Mouse (Mus musculus) embryonic facial prominence, embryonic 14.5 days (tissue): ENCODE results near the gene Mmp21. TPM values are rescaled to one million over a fixed set of nuclear protein-coding genes. Genes with fewer than 3 reads are reported as not detected.

Experiments
- ATAC-seq: fragments of 200-750 bp; cut with Nextera tagmentation; 2 replicates; pipeline ENCODE4 v1.8.0; 2017; ENCODE audit warnings: low read depth, moderate number of reproducible peaks, moderate TSS enrichment
- DNase-seq: peaks from one replicate; pipeline ENCODE4 v3.0.0-alpha.2; 2015; ENCODE audit warnings: low spot score
- H3K27ac ChIP-seq: fragments of 300-500 bp; sonication (generic); replicated peaks from 2 replicates; pipeline ENCODE4 v1.5.1; 2014; ENCODE audit warnings: low read depth, mild to moderate bottlenecking, low read length, moderate library complexity
- H3K27me3 ChIP-seq: fragments of 300-500 bp; sonication (generic); replicated peaks from 2 replicates; pipeline ENCODE4 v1.6.1; 2014; ENCODE audit warnings: low read length; ENCODE audit not compliant: control insufficient read depth, insufficient read depth
- H3K36me3 ChIP-seq: fragments of 300-500 bp; sonication (generic); 2 replicates; pipeline ENCODE4 v1.6.1; 2014; ENCODE audit warnings: low read length, mixed read lengths; ENCODE audit not compliant: control insufficient read depth, insufficient read depth
- H3K4me1 ChIP-seq: fragments of 300-500 bp; sonication (generic); 2 replicates; pipeline ENCODE4 v1.6.1; 2014; ENCODE audit warnings: antibody characterized with exemption, low read length; ENCODE audit not compliant: control insufficient read depth, insufficient read depth
- H3K4me2 ChIP-seq: fragments of 300-500 bp; sonication (generic); 2 replicates; pipeline ENCODE4 v1.6.1; 2014; ENCODE audit warnings: low read depth, mild to moderate bottlenecking, low read length, moderate library complexity, mixed read lengths
- H3K4me3 ChIP-seq: fragments of 300-500 bp; sonication (generic); 2 replicates; pipeline ENCODE4 v1.5.1; 2014; ENCODE audit warnings: low read depth, mild to moderate bottlenecking, low read length
- H3K9ac ChIP-seq: fragments of 300-500 bp; sonication (generic); 2 replicates; pipeline ENCODE4 v1.6.1; 2014; ENCODE audit warnings: low read depth, mild to moderate bottlenecking, low read length, moderate library complexity, mixed read lengths
- H3K9me3 ChIP-seq: fragments of 300-500 bp; sonication (generic); 2 replicates; pipeline ENCODE4 v1.6.1; 2016; ENCODE audit warnings: low read length; ENCODE audit not compliant: control insufficient read depth
- WGBS: fragments of 180-500 bp; shearing (Covaris S2); extraction: QIAGEN DNeasy Blood & Tissue Kit; methylation state at CpG from one replicate; pipeline ENCODE4 v1.1.7; 2014; 5-methylcytosine and 5-hydroxymethylcytosine counted together
- polyA plus RNA-seq: library from polyadenylated mRNA; unstranded; fragments of >200 nt; fragmentation: Nextera tagmentation; extraction: Ambion mirVana; gene quantifications from 2 replicates; pipeline ENCODE4 v1.2.1, GENCODE M21; 2014

Gene Mmp21
- polyA plus RNA-seq, 1 experiment from 2014 or later: 0.08 TPM

DNA sequence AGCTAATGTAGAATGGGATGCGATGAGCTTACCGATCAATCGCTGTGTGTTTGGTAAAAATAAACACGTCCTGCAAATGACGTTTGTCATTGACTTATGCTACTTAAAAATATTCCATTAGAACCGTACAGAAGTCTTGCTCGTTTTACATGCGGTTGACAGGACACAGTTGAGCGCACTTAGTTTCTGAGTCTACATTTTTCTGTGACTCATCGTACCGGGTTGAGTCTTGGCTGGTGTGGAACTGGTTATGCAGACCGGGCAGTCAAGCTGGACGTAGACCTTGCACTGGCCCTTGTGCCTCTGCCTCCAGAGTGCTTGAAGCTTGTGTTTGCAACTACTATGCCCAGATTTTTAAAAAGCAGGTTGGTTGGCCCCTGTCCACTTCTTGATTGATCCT lies 41.6 kb downstream of the Mmp21 start:
- DNase-seq (no peak), ATAC-seq (no peak)
- Histone ChIP-seq H3K9ac (peak overlapping the region; percentile 91), H3K4me2 (peak overlapping the region; percentile 81), H3K4me3 (peak overlapping the region; percentile 91), H3K27me3 (no peaks in the 10 kb centered on the region), H3K4me1 (peaks cover 13% of the 10 kb centered on the region), H3K36me3 (peaks cover 28% of the 10 kb centered on the region), H3K27ac (no peak overlapping the region), H3K9me3 (no peaks in the 10 kb centered on the region)
- 10% methylated on average over 13 of the region's 13 CpGs for WGBS

DNA sequence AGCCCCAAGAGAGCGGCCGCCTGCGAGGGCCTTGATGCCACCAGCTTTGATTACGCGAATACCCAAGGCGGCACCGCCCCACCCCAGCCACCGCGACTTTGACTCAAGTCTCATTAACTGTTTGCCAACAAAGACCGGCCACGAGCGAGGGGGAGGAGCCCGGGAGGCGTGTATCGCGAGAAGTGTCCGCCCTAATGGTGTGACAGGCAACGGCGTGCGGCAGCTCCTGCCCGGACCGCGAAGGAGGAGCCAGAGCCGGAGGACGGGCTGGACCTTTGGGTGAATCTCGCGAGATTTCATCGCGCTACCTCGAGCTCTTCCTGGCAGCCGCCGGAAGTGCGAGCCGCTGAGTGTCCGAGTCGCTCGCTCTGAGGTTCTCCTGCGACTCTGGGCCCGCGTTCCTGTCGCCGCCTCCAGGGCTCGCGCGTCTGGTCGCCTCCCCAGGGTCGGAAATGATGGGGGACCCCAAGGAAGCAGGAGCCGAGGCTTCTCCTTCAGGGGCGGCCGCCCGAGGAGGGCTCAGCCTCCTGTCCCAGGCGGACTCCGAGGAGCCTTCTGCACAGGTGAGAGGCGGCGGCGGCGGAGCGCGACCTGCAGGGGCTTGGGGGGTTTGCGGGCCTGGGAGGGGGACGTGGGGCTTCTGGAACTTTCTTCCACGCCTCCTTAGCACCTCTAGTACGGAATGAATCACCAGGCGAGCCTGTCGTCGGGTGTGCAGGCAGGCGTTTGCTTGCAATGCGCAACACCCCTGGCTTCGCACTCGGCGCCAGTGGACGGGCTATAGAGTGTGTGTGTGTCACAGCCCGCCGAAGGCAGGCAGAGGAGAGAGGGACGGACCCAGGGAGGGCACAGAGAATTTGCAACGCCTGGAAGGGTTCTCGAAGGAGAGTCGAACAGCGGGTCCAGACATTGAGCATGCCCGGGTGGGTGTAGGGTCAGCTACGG lies 42.2 kb downstream of the Mmp21 start, which contains the start of gene Edrf1:
TSS of gene Edrf1 (plus strand) at position 183 of the 945 bp plus-strand sequence.
- ATAC-seq (peak; percentile 98), DNase-seq (peak; percentile 100)
- H3K4me3 ChIP-seq: peak within 1 kb of the TSS; percentile 91
- no peaks in the 10 kb centered on the region for H3K27me3 ChIP-seq
- H3K4me1 ChIP-seq: peaks cover 13% of the 10 kb centered on the region
- no peaks in the 10 kb centered on the region for H3K9me3 ChIP-seq
- peak within 1 kb of the TSS; percentile 91 for H3K9ac ChIP-seq
- peak within 1 kb of the TSS; percentile 81 for H3K4me2 ChIP-seq
- peak within 1 kb of the TSS; percentile 92 for H3K27ac ChIP-seq
- peaks cover 21% of the 10 kb centered on the region for H3K36me3 ChIP-seq
- under 1% methylated on average over 56 of the region's 81 CpGs for WGBS

DNA sequence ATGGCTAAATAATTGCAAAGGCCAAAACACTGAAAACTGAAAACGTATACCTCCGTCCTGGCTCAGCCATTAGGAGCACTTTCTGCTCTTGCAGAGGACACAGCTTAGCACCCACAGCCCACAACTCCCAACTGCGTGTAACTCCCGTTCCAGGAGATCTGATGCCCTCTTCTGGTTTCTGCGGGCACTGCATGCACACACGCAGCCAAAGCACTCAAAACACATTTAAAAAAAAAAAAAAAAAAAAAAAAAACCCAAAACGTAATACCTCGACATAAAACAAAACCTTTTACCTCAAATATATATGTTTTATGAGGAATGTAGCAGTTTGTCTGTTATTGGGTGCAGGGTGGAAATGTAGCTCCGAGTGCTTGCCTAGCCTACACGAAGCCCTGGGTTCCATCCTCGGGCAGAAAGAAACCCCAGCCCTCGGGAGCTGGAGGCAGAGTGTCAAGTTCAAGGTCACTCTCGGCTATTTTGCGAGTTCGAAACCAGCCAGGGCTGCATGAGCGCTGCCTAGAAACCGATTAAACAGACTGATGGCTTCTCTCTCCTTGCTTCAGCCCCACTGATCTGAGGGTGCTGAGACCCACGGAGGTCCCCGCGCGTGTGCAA lies 43.0 kb downstream of the Mmp21 start:
- peak overlapping the region; percentile 91 for H3K9ac ChIP-seq
- peak overlapping the region; percentile 76 for H3K4me2 ChIP-seq

DNA sequence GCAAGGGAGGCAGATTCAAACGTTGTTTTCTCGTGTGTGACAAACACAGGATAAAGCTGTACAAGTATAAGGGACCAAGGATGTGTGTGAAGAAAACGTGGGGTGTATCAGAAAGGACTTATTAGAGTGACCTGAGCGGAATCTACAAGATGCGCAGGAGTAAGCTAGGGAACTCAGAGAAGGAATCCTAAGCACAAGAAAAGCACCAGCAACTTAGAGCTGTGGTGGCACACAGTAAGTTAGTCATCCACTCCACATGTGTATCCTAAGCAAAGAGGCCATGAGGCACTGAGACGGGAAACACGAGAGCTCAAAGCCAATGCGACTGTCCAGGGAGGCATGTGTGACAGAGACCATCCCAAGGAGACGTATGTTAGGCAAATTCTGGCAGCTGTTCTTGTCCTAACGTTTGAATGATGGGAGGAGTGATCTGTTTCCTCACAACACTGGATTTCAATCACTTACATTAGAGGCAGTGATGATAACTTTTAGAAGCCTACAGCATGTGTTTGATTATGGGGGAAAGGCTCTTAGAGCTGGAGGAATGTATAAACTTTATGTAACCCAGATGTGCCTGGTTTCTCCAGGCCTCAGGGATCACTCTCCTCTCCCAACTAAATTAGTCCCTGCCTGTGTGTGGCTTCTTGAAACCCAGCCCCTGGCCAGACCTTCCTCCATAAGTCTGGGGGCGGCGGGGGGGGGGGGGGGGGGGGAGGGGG lies 44.8 kb downstream of the Mmp21 start:
- H3K27ac ChIP-seq: peak overlapping the region; percentile 46
- no peaks in the 10 kb centered on the region for H3K27me3 ChIP-seq
- 29% methylated on average over 10 of the region's 12 CpGs for WGBS
- H3K9me3 ChIP-seq: no peaks in the 10 kb centered on the region
- H3K4me3 ChIP-seq: no peak overlapping the region
- H3K4me1 ChIP-seq: peaks cover 13% of the 10 kb centered on the region
- H3K36me3 ChIP-seq: no peaks in the 10 kb centered on the region; the same call in 1 of the 2 replicates
- DNase-seq (peak; percentile 94), ATAC-seq (no peak)
- H3K9ac ChIP-seq: no peak overlapping the region
- H3K4me2 ChIP-seq: no peak overlapping the region

More for the DNA sequence above, 43.0 kb downstream of the Mmp21 start:
- H3K36me3 ChIP-seq: peaks cover 14% of the 10 kb centered on the region
- peak overlapping the region; percentile 92 for H3K27ac ChIP-seq
- peaks cover 13% of the 10 kb centered on the region for H3K4me1 ChIP-seq
- H3K9me3 ChIP-seq: no peaks in the 10 kb centered on the region
- no peaks in the 10 kb centered on the region for H3K27me3 ChIP-seq
- peak overlapping the region; percentile 91 for H3K4me3 ChIP-seq
- 2% methylated on average over 21 of the region's 21 CpGs for WGBS
- peak; percentile 89 for DNase-seq
- peak; percentile 12 for ATAC-seq

DNA sequence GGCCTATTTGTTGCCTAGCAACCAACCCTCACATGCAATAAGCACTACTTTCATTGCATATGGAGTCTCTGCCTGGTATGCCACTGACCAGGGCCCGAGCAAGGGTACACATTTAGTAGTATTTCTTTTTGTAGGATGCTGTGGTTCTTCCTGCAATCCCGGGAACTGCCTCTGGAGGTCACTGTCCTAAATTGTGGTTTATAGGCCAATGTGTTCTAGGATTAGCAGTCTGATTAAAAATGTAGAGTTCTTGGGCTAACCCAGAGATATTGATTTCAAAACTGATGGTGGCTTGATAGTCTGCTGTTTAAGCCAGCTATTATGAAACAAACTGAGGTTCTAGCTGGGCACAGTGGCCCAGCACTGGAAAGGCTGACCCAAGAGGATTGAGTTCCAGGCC lies 47.4 kb downstream of the Mmp21 start:
- no peak for DNase-seq

DNA sequence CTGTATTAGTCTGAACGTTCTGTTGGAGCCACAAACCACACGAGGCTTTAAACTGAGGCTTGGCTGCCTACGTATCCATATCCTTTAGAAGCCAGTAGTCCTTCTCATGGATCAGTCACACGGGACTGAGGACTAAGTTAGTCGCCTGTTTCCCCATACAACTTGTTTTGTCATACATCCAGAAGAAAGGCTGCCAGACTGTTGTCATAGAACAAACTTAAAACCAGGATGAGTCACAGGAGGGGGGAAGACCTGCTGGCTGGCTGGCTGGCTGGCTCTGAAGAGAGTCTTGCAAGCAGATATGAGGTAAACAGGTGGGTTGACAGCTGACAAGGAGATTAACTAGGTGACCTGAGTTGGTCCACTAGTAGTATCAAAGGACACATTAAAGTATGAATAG lies 49.0 kb downstream of the Mmp21 start:
- ATAC-seq (no peak), DNase-seq (no peak)
- no peaks in the 10 kb centered on the region for H3K36me3 ChIP-seq
- no peaks in the 10 kb centered on the region for H3K9me3 ChIP-seq
- no peak overlapping the region for H3K27ac ChIP-seq
- H3K4me2 ChIP-seq: no peak overlapping the region
- no peaks in the 10 kb centered on the region for H3K27me3 ChIP-seq
- no peak overlapping the region for H3K9ac ChIP-seq
- no peak overlapping the region for H3K4me3 ChIP-seq
- peaks cover 6% of the 10 kb centered on the region; the same call in 1 of the 2 replicates for H3K4me1 ChIP-seq
- 68% methylated on average over 5 of the region's 5 CpGs for WGBS

More for the DNA sequence above, 47.4 kb downstream of the Mmp21 start:
- Histone ChIP-seq H3K36me3 (no peaks in the 10 kb centered on the region), H3K9ac (no peak overlapping the region), H3K4me1 (peaks cover 6% of the 10 kb centered on the region; the same call in 1 of the 2 replicates), H3K27me3 (no peaks in the 10 kb centered on the region), H3K4me2 (no peak overlapping the region), H3K9me3 (no peaks in the 10 kb centered on the region), H3K27ac (no peak overlapping the region), H3K4me3 (no peak overlapping the region)
- WGBS: 30% methylated on average over 2 of the region's 2 CpGs
- no peak for ATAC-seq

DNA sequence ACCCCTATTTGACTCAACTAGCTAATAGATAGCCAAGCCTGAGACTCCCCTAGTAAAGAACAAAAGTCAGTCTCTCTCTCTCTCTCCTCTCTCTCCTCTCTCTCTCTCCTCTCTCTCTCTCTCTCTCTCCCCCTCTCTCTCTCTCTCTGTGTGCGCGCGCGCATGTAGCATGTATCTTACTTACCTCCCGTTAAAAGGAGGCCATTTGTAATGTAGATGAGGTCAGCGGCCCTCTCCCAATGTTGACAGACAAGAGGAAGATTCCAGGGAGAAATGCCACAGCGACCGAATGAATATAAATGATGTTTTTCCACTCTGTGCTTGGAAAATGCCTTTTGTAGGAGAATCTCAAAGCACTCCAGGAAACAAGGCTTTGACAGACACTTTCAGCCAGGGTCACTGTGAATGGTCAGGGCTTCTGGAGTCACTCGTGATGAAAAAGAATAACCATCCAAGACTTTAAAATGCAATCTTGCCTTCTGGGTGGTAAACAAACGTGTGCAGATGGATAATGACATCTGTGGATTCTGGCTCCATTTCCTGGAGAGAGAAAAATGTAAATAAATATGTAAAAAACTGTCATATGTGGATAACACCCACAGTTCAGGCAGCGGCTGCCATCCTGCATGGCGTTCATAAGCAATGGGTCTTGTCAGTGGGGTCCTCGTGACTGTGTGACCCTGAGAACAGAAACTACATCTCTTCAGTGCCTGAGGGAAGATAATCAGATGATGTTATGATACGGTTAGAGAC lies 52.5 kb downstream of the Mmp21 start:
- DNase-seq (no peak), ATAC-seq (no peak)
- no peak overlapping the region for H3K27ac ChIP-seq
- no peak overlapping the region for H3K4me2 ChIP-seq
- WGBS: 50% methylated on average over 14 of the region's 14 CpGs
- H3K4me3 ChIP-seq: no peak overlapping the region
- H3K9me3 ChIP-seq: no peaks in the 10 kb centered on the region
- H3K9ac ChIP-seq: no peak overlapping the region
- H3K36me3 ChIP-seq: no peaks in the 10 kb centered on the region
- H3K27me3 ChIP-seq: no peaks in the 10 kb centered on the region
- no peaks in the 10 kb centered on the region for H3K4me1 ChIP-seq
